Mouse (Mus musculus): ENCODE measurements around the gene Spo11. TPM values are rescaled to one million over a fixed set of nuclear protein-coding genes. Genes with fewer than 3 reads are reported as not detected.

Spo11 gene
- polyA plus RNA-seq, 1 experiment = not detected

DNA sequence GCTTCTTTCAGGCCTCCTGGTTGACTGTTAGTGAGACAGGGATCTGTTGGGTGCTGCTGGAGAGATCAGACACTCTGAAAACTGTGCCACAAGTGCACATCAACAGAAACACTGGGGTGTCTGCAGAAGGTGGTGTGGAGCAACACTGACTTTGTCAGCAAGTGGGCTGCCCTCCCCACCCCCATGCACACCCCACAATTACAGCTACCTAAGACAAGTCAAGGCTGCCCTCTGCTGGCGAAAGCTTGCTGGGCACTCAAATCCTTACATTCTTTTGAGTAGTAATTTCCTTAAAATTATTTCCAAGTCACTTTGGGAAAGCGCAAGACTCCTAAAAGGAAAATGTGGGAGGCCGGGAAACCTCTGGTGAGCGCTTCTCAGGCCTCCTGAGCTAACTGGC is 18.7 kb downstream of the Spo11 start:
- Histone ChIP-seq H3K4me3 (ENCODE audit: insufficient read depth, low read depth, low read length) (no peak overlapping the region), H3K27ac (ENCODE audit: insufficient read depth, low read depth, low read length) (no peak overlapping the region), H3K4me1 (ENCODE audit: control insufficient read depth, insufficient read depth, low read length) (peaks cover 11% of the 10 kb centered on the region)
- TF ChIP-seq CTCF (IDR thresholded peaks at IDR 0.05; ENCODE audit: insufficient read depth, low read depth, low read length) (peak; percentile 74), POLR2A (IDR thresholded peaks at IDR 0.05; ENCODE audit: insufficient read depth, low read depth, low read length) (no peak)
- 9% methylated on average over 4 of the region's 4 CpGs for WGBS

DNA sequence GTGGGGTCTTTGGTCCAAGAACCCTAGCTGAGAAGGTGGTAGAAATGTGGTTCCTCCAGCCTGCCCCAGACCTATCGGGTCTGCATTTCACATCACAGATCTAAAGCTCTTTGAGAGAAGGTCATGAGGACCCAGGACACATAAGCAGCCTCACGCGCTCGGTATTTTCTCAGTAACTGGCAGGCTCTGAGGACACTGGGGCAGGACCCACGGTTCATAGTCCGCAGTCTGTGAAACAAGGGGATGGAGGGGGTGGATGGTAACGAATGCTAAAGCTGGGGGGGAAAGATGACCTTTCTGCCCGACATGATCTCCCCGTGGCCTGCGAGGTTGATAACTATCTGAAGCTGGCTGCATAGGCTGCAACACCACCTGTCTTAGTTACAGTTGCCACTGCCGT is 20.2 kb downstream of the Spo11 start:
- peaks cover 15% of the 10 kb centered on the region for H3K4me1 ChIP-seq (ENCODE audit: control insufficient read depth, insufficient read depth, low read length)
- 74% methylated on average over 11 of the region's 11 CpGs for WGBS
- H3K4me3 ChIP-seq (ENCODE audit: insufficient read depth, low read depth, low read length) = no peak overlapping the region
- TF ChIP-seq CTCF (IDR thresholded peaks at IDR 0.05; ENCODE audit: insufficient read depth, low read depth, low read length) (no peak), POLR2A (IDR thresholded peaks at IDR 0.05; ENCODE audit: insufficient read depth, low read depth, low read length) (no peak)
- no peak overlapping the region for H3K27ac ChIP-seq (ENCODE audit: insufficient read depth, low read depth, low read length)

DNA sequence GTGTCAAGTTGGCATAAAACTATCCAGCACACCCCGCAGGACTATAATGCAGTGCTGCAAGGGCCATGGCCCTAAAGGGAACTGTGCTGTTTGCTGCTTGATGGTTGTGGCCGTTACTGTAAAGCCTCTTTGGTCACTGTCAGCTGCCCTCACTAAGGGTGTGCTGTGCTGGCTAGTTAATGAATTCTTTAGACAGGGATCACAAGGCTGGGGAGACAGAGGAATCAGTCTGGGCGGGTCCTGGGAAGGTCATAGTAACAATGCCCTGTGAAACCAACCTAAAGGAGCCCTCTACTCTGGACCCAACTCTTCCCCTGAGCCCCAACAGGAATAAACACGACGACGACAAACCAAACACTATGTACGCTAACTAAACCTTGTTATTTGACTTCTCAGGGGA is 21.0 kb downstream of the Spo11 start:
- no peak overlapping the region for H3K4me3 ChIP-seq (ENCODE audit: insufficient read depth, low read depth, low read length)
- H3K27ac ChIP-seq (ENCODE audit: insufficient read depth, low read depth, low read length) = no peak overlapping the region
- peaks cover 15% of the 10 kb centered on the region for H3K4me1 ChIP-seq (ENCODE audit: control insufficient read depth, insufficient read depth, low read length)
- 71% methylated on average over 7 of the region's 7 CpGs for WGBS
- TF ChIP-seq CTCF (IDR thresholded peaks at IDR 0.05; ENCODE audit: insufficient read depth, low read depth, low read length) = no peak
- TF ChIP-seq POLR2A (IDR thresholded peaks at IDR 0.05; ENCODE audit: insufficient read depth, low read depth, low read length) = no peak

DNA sequence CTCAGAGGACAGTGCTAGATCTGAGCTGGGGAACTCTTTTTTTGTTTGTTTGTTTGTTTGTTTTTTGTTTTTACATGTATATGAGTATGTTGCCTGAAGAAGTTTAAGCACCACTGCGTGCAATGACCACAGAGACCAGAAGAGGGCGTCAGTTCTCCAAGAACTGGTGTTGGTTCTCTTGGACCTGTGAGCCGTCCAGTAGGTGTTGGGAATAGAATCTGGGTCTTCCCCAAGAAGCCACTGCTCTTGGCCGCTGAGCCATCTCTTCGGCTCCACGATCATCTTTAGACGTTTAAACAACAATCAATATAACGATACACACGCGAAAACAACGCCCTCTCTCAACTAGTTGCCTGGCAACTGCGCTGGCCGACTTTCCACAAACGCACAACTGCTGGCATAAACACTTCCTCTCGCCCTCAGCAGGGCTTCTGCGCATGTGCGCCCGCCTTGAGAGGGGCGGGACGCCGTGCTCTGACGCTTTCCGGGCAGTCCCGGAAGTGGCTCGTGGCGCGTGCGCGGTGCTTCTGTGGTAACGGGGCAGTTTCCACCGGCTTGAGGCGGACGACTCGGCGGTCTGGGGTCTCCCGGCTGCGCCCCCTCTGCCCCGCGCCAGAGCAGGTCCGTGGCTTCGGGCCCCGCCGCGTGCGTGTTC is 22.3 kb downstream of the Spo11 start, which contains the start of gene Rae1:
Rae1 (plus strand) TSS at position 488 of the 655 bp plus-strand sequence.
- H3K27ac ChIP-seq (ENCODE audit: insufficient read depth, low read depth, low read length) = no peak within 1 kb of the TSS
- TF ChIP-seq POLR2A (IDR thresholded peaks at IDR 0.05; ENCODE audit: insufficient read depth, low read depth, low read length) = peak; percentile 62; the same call in 1 of the 2 replicates
- TF ChIP-seq CTCF (IDR thresholded peaks at IDR 0.05; ENCODE audit: insufficient read depth, low read depth, low read length) = peak; percentile 95
- peak within 1 kb of the TSS; percentile 79 for H3K4me3 ChIP-seq (ENCODE audit: insufficient read depth, low read depth, low read length)
- H3K4me1 ChIP-seq (ENCODE audit: control insufficient read depth, insufficient read depth, low read length) = peaks cover 15% of the 10 kb centered on the region
- under 1% methylated on average over 45 of the region's 45 CpGs for WGBS

DNA sequence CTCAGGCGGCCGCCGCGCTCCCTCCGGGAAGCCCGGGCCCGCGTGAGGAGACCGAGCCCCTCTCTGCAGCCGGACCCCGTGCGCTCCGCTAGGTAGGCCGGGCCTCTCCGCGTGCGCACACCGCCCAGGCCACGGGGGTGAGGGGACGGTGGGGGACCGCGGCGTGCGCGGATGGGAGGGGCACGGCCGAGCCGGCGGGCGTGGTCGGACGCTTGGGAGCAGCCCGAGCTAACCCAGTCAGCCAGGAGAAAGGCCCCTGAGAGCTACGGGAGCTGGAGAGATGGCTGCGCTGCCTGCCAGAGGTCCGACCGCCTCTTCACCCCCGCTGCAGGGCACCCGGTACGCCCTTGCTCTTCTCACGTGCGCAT is 22.8 kb downstream of the Spo11 start:
- H3K4me1 ChIP-seq (ENCODE audit: control insufficient read depth, insufficient read depth, low read length) = peaks cover 15% of the 10 kb centered on the region
- H3K4me3 ChIP-seq (ENCODE audit: insufficient read depth, low read depth, low read length) = peak overlapping the region; percentile 79
- H3K27ac ChIP-seq (ENCODE audit: insufficient read depth, low read depth, low read length) = no peak overlapping the region
- no peak for TF ChIP-seq CTCF (IDR thresholded peaks at IDR 0.05; ENCODE audit: insufficient read depth, low read depth, low read length)
- no peak for TF ChIP-seq POLR2A (IDR thresholded peaks at IDR 0.05; ENCODE audit: insufficient read depth, low read depth, low read length)
- under 1% methylated on average over 42 of the region's 42 CpGs for WGBS

DNA sequence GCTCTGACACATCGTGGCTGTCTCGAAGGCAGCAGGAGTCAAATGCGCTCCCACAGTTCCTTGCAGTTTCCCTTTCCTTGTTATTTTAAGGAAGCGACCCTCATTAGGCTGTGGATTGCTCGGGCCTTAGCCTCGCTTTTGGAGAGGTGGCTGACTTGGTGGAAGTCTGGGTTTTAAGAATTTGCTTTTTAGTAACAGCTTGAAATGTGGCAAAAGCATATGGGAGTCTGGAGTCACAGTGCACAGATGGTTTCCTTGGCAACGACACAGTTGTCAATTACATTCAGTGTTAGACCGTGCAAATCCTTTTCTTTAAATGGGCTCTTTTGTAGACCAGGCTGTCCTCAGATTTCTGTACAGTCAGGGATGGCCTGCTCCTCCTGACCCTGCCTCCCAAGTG is 23.4 kb downstream of the Spo11 start:
- Histone ChIP-seq H3K4me1 (ENCODE audit: control insufficient read depth, insufficient read depth, low read length) (peaks cover 15% of the 10 kb centered on the region), H3K4me3 (ENCODE audit: insufficient read depth, low read depth, low read length) (peak overlapping the region; percentile 79), H3K27ac (ENCODE audit: insufficient read depth, low read depth, low read length) (no peak overlapping the region)
- WGBS = 10% methylated on average over 8 of the region's 8 CpGs
- TF ChIP-seq CTCF (IDR thresholded peaks at IDR 0.05; ENCODE audit: insufficient read depth, low read depth, low read length) = no peak

DNA sequence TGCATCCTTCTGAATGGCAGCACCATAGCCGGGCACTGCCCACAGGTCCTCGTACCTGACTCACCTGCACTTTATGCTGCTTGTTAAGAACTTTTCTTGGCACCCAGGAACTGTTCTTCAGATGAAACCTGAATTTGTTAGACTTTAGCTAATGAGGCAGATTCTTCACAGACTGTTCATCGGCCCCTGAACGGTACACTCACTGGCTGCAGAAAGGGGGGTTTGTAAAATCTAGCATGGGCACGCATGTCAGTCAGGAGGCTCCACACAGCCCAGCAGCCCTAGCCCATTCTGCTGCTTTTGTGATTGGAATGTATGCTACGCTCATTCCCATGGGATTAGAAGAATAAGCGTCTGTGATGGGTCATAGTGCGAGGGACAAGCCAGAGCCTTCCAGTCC is 26.2 kb downstream of the Spo11 start:
- no peak for TF ChIP-seq CTCF (IDR thresholded peaks at IDR 0.05; ENCODE audit: insufficient read depth, low read depth, low read length)
- no peak for TF ChIP-seq POLR2A (IDR thresholded peaks at IDR 0.05; ENCODE audit: insufficient read depth, low read depth, low read length)
- Histone ChIP-seq H3K4me3 (ENCODE audit: insufficient read depth, low read depth, low read length) (no peak overlapping the region), H3K4me1 (ENCODE audit: control insufficient read depth, insufficient read depth, low read length) (peaks cover 12% of the 10 kb centered on the region), H3K27ac (ENCODE audit: insufficient read depth, low read depth, low read length) (no peak overlapping the region)
- 91% methylated on average over 8 of the region's 8 CpGs for WGBS

DNA sequence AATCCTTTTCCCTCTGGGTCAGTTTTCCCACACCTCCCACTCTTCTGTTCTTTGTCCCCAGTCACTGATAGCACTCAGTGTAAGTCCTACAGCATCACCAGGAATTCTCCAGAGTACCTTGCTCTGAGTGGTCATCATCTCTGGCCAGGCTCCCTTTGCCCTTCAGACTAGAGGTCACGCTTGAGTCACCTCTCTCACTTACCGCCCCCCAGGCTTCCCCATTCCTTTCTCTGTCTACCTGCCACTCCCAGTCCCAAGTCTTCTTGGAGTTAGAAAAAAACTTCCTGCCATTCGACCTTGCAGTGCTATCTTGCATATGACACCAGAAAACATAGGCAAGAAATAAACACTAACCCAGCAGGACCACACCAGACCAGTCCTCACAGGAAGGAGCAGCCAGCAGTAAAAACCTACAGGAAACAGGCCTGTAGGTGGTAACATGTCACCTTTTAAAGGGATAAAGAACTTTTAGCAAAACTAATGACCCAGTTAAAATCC is 32.8 kb downstream of the Spo11 start:
- H3K4me1 ChIP-seq (ENCODE audit: control insufficient read depth, insufficient read depth, low read length) = no peaks in the 10 kb centered on the region
- no peak overlapping the region for H3K27ac ChIP-seq (ENCODE audit: insufficient read depth, low read depth, low read length)
- TF ChIP-seq POLR2A (IDR thresholded peaks at IDR 0.05; ENCODE audit: insufficient read depth, low read depth, low read length) (no peak), CTCF (IDR thresholded peaks at IDR 0.05; ENCODE audit: insufficient read depth, low read depth, low read length) (no peak)
- no peak overlapping the region for H3K4me3 ChIP-seq (ENCODE audit: insufficient read depth, low read depth, low read length)
- 80% methylated on average over 3 of the region's 3 CpGs for WGBS

DNA sequence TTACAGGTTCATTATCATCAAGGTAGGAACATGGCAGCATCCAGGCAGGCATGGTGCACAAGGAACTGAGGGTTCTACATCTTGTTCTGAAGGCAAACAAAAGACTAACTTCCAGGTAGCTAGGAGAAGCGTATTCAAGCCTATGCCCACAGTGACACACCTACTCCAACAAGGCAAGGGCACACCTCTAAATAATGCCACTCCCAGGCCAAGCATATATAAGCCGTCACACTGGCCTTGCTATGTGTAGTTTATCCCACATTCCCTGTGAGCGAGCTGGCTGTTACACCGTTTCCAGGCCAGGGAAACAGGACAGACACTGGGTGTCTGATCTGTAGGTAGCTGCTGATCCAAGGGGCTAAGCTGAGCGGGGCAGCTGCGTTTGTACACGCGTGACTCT is 33.9 kb downstream of the Spo11 start:
- Histone ChIP-seq H3K4me3 (ENCODE audit: insufficient read depth, low read depth, low read length) (no peak overlapping the region), H3K4me1 (ENCODE audit: control insufficient read depth, insufficient read depth, low read length) (no peaks in the 10 kb centered on the region), H3K27ac (ENCODE audit: insufficient read depth, low read depth, low read length) (no peak overlapping the region)
- WGBS = 92% methylated on average over 8 of the region's 8 CpGs
- TF ChIP-seq POLR2A (IDR thresholded peaks at IDR 0.05; ENCODE audit: insufficient read depth, low read depth, low read length) (no peak), CTCF (IDR thresholded peaks at IDR 0.05; ENCODE audit: insufficient read depth, low read depth, low read length) (no peak)
